Mouse (Mus musculus): Measurements from ENCODE around the gene Sbk2. TPM values are rescaled to one million over a fixed set of nuclear protein-coding genes. Genes with fewer than 3 reads are reported as not detected.
A peak's percentile ranks its signal among the peaks of the same experiment; 100 is the strongest.
"Not testable (repeated sequence)": the region's sequence is repeated elsewhere in the genome, so short reads cannot be mapped to it uniquely, and the experiment has no call there.

Gene Sbk2
- not detected in 2 replicates for polyA plus RNA-seq (2016; fragmentation: Nextera tagmentation; extraction: Ambion mirVana)

- Histone ChIP-seq H3K36me3 (no peaks in the 10 kb centered on the region), H3K9me3 (replicated peaks) (no peaks in the 10 kb centered on the region), H3K9ac (no peak within 1 kb of the TSS), H3K4me1 (no peaks in the 10 kb centered on the region), H3K4me3 (no peak within 1 kb of the TSS), H3K27ac (no peak within 1 kb of the TSS), H3K4me2 (replicated peaks) (0 out of 2 replicates have a peak within 1 kb of the TSS, but pooled peaks have one; percentile 16), H3K27me3 (no peaks in the 10 kb centered on the region)
- WGBS = 3% methylated on average over 10 of the region's 10 CpGs
- ATAC-seq (ENCODE audit: low FRiP score) = peak; percentile 61; the same call in 1 of the 2 replicates
These were observed at the start of gene Sbk2 for GRCm38 (mm10) chr7:4964272-4964671. Gene Sbk2 (minus strand): TSS chr7:4964406.

GRCm38 (mm10) chr7:5012681-5013513 is 48.7 kb upstream of the Sbk2 start:
- Histone ChIP-seq H3K27me3 (no peaks in the 10 kb centered on the region), H3K9me3 (replicated peaks) (no peaks in the 10 kb centered on the region), H3K4me3 (peak overlapping the region; percentile 4; the same call in 1 of the 2 replicates), H3K36me3 (peaks cover 56% of the 10 kb centered on the region), H3K27ac (no peak overlapping the region), H3K4me2 (replicated peaks) (0 out of 2 replicates have a peak overlapping the region, but pooled peaks have one; percentile 4), H3K4me1 (peaks cover 11% of the 10 kb centered on the region), H3K9ac (no peak overlapping the region)
- 93% methylated on average over 27 of the region's 27 CpGs for WGBS
- no peak for ATAC-seq (ENCODE audit: low FRiP score)

- WGBS = 96% methylated on average over 26 of the region's 26 CpGs
- Histone ChIP-seq H3K9ac (no peak overlapping the region), H3K4me2 (replicated peaks) (no peak overlapping the region), H3K9me3 (replicated peaks) (no peaks in the 10 kb centered on the region), H3K4me1 (peaks cover 3% of the 10 kb centered on the region; the same call in 1 of the 2 replicates), H3K27ac (no peak overlapping the region), H3K36me3 (peaks cover 71% of the 10 kb centered on the region), H3K27me3 (no peaks in the 10 kb centered on the region), H3K4me3 (no peak overlapping the region)
- no peak for ATAC-seq (ENCODE audit: low FRiP score)
These were observed 44.0 kb upstream of the Sbk2 start for GRCm38 (mm10) chr7:5008229-5008628.

- peaks cover 21% of the 10 kb centered on the region for H3K36me3 ChIP-seq
- not testable (repeated sequence) for H3K4me1 ChIP-seq; H3K27ac ChIP-seq; H3K9ac ChIP-seq; H3K4me2 ChIP-seq (replicated peaks); H3K4me3 ChIP-seq; ATAC-seq (ENCODE audit: low FRiP score); H3K27me3 ChIP-seq; H3K9me3 ChIP-seq (replicated peaks)
- WGBS = 72% methylated on average over 8 of the region's 8 CpGs
These were observed 38.7 kb upstream of the Sbk2 start for GRCm38 (mm10) chr7:5002876-5003275.

DNA sequence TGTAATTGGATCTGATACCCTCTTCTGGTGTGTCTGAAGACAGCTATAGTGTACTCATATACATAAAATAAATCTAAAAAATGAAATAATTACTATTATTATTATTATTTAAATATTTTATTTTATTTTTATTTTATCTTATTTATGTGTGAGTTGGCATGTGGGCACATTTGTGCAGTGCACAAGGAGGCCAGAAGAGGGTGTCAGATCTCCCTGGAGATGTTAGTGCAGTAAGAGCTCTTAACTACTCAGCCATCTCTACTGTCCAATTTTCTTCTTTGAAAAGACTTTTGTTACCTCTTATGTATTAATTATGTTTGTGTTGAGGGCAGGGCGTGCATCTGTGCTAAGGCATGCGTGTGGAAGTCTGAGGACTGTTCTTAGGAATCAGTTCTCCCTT is 35.7 kb upstream of the Sbk2 start:
- H3K27me3 ChIP-seq = peaks cover 4% of the 10 kb centered on the region
- H3K4me2 ChIP-seq (replicated peaks) = no peak overlapping the region
- H3K9me3 ChIP-seq (replicated peaks) = no peaks in the 10 kb centered on the region
- no peak overlapping the region for H3K4me3 ChIP-seq
- no peak overlapping the region for H3K27ac ChIP-seq
- H3K4me1 ChIP-seq = peaks cover 12% of the 10 kb centered on the region
- no peaks in the 10 kb centered on the region for H3K36me3 ChIP-seq
- ATAC-seq (ENCODE audit: low FRiP score) = no peak
- 60% methylated on average over 2 of the region's 2 CpGs for WGBS
- no peak overlapping the region for H3K9ac ChIP-seq

DNA sequence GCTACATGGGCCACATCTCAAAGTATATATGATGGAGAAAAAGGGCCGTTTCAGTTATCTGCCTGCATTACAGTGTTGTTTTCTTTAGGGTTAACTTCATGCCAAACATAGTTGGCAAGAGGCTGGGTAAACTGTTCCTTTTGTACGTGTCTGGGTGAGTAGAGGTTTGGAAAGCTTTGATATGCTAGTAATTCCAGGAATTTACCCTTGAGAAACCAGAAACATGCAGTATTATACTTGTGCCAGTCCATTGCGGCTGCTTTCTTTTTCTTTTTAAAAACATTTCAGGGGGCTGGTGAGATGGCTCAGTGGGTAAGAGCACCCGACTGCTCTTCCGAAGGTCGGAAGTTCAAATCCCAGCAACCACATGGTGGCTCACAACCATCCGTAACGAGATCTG is 32.7 kb upstream of the Sbk2 start:
- Histone ChIP-seq H3K9me3 (replicated peaks) (no peaks in the 10 kb centered on the region; the same call in 1 of the 2 replicates), H3K4me3 (peak overlapping the region; percentile 77), H3K27me3 (peaks cover 23% of the 10 kb centered on the region), H3K27ac (peak overlapping the region; percentile 78; the same call in 1 of the 2 replicates), H3K4me2 (replicated peaks) (peak overlapping the region; percentile 89), H3K9ac (peak overlapping the region; percentile 95), H3K4me1 (peaks cover 33% of the 10 kb centered on the region), H3K36me3 (peaks cover 22% of the 10 kb centered on the region)
- 66% methylated on average over 8 of the region's 8 CpGs for WGBS
- ATAC-seq (ENCODE audit: low FRiP score) = no peak

DNA sequence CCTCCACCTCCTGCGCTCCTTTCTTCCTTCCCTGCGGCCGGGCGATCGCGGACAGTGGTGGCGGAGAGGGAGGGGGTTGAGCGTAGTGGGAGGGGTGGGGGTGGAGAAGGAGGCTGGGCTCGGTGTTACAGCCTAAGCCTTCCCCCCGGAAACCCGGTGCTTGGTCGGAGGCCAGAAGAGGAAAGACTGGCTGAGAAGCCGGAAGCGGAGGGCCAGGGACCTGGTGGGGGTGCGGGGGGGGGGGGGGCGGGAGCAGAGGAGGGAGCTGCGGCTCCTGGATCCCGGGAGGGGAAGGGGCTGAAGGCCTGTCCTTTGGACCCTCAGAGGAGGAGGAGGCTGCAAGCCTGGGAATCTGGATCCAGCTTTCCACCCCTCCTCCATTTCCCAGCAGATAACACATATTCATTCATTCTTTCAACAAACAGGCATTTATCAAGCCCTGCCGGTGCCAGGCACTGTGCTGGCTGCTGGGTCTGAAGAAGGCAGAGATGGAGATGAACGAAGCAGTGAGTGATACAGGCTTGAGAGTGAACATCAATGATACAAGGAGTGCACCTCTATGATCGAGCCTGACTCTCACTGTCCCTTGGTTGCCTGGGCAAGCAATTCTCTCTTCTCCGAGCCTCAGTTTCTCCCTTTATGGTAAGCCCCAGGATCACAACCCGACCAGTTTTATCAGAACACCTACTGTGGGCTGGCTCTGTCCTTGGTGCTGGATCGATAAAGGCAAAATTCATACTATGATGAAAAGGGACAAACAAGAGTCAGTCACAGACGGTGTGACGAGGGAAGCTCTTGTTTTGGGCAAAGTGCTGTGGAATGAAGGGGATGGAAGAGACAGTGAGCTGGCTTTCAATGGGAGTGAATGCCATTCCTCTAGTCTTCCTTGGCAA is 32.0 kb upstream of the Sbk2 start, which contains the start of gene Zfp579:
Gene Zfp579, minus strand, starts transcription at position 156 of the 893 bp plus-strand sequence.
- Histone ChIP-seq H3K27me3 (peaks cover 23% of the 10 kb centered on the region), H3K4me1 (peaks cover 33% of the 10 kb centered on the region), H3K27ac (peak within 1 kb of the TSS; percentile 78), H3K36me3 (peaks cover 29% of the 10 kb centered on the region), H3K9me3 (replicated peaks) (no peaks in the 10 kb centered on the region; the same call in 1 of the 2 replicates), H3K4me3 (peak within 1 kb of the TSS; percentile 77), H3K4me2 (replicated peaks) (peak within 1 kb of the TSS; percentile 89), H3K9ac (peak within 1 kb of the TSS; percentile 95)
- peak; percentile 86 for ATAC-seq (ENCODE audit: low FRiP score)
- 5% methylated on average over 15 of the region's 26 CpGs for WGBS

DNA sequence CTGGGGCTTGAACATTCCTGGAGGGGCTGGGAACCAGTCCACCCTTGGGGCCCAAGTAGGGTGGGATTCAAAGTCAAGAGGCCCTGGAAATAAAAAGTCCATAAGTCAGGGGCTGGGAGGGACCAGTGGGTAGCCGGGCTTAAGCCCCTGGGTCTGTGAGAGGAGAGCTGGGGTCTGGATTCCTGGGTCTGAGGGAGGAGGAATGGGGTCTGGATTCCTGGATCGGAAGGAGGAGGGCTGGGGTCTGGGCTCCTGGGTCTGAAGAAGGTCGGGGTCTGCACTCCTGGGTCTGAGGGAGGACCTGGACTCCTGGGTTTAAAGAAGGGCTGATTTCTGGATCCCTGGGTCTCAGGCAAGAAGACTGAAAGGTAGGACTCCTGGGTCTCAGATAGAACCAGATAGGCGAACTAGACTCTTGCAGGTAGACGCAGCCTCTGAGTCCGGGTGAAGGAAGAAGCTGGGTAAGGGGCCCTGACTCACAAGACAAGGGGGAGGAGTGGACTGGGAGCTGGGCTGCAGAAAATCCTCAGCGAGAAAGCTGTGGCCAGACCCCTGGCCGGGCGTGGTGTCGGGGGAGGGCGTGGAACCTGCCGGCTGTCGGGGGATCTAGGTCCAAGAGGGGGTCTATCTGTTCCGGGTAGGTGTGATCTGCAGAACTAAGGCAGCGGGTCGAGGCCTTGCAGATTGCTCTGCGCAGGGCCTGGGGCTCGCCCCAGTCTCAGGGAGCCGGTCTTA is 31.2 kb upstream of the Sbk2 start:
- peak; percentile 63 for ATAC-seq (ENCODE audit: low FRiP score)
- Histone ChIP-seq H3K27ac (peak overlapping the region; percentile 78), H3K4me2 (replicated peaks) (peak overlapping the region; percentile 89), H3K4me3 (peak overlapping the region; percentile 77), H3K36me3 (peaks cover 37% of the 10 kb centered on the region), H3K4me1 (peaks cover 33% of the 10 kb centered on the region), H3K27me3 (peaks cover 23% of the 10 kb centered on the region), H3K9ac (peak overlapping the region; percentile 95), H3K9me3 (replicated peaks) (peaks cover 3% of the 10 kb centered on the region; the same call in 1 of the 2 replicates)
- 8% methylated on average over 19 of the region's 19 CpGs for WGBS

- no peak overlapping the region for H3K27ac ChIP-seq
- no peak for ATAC-seq (ENCODE audit: low FRiP score)
- H3K9me3 ChIP-seq (replicated peaks) = peaks cover 4% of the 10 kb centered on the region; the same call in 1 of the 2 replicates
- peaks cover 37% of the 10 kb centered on the region for H3K36me3 ChIP-seq
- H3K9ac ChIP-seq = peak overlapping the region; percentile 95
- peaks cover 23% of the 10 kb centered on the region for H3K27me3 ChIP-seq
- WGBS = 48% methylated on average over 58 of the region's 59 CpGs
- H3K4me3 ChIP-seq = peak overlapping the region; percentile 77
- peaks cover 33% of the 10 kb centered on the region for H3K4me1 ChIP-seq
- H3K4me2 ChIP-seq (replicated peaks) = peak overlapping the region; percentile 89
These were observed 30.0 kb upstream of the Sbk2 start for GRCm38 (mm10) chr7:4993999-4994788.

DNA sequence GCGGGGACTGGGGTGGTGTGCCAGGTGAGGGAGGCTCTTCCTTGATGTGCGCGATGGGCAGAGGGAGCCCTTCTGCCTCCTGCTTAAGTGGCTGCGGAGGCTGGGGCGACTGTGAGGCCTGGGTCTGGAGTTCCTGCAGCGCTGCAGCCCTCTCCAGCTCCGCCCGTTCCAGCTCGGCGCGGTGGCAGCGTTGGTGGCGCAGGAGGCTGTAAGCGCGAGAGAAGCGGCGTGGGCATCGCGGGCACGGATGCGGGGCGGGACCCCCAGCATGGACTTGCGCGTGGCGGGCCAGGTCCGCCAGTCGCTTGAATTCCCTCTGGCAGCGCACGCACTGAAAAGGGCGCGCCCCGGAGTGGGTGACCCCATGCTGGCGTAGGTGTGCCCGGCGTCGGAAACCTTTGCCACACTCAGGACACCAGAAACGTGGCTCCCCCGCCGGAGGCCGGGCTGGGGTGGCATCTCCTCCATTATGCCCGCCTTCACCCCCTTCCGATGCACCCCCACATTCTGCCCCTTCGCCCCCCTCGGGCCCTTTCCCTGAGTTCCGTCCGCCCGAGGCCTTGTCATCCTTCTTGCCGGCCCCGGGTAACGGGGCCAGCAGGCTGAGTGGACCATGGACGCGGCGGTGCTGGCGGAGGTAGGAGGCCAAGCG is 29.3 kb upstream of the Sbk2 start:
- ATAC-seq (ENCODE audit: low FRiP score) = no peak
- peaks cover 4% of the 10 kb centered on the region; the same call in 1 of the 2 replicates for H3K9me3 ChIP-seq (replicated peaks)
- peak overlapping the region; percentile 77 for H3K4me3 ChIP-seq
- peaks cover 33% of the 10 kb centered on the region for H3K4me1 ChIP-seq
- peak overlapping the region; percentile 95 for H3K9ac ChIP-seq
- H3K27me3 ChIP-seq = peaks cover 23% of the 10 kb centered on the region
- no peak overlapping the region for H3K27ac ChIP-seq
- peaks cover 37% of the 10 kb centered on the region for H3K36me3 ChIP-seq
- peak overlapping the region; percentile 89 for H3K4me2 ChIP-seq (replicated peaks)
- WGBS = 27% methylated on average over 55 of the region's 55 CpGs
